18 mouse cellular contexts compared by ENCODE assay signal in the genomic region with DNA sequence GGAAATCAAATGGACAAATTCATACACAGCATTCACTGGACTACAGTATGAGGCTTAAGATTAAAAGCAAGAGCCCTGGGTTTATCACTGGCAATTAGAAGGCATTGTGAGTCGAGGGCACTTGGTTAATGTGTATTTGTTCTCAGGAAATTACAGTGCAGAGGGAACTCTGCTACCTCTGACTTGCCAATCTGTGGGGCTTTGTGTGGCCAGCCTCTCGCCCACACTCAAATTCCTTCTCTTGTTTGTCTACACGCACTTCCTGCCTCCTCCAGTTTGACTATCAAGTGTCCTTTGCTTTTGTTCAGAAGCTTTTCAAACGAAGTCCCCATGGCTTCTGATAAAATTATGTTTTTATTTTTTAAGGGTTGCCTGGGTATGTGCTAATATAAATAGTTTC.
DNase-seq lines count a peak whose midpoint lies in the region; ATAC-seq lines count a peak whose summit lies in the region.
"Had no signal": no experiment of that assay in that cellular context is flagged by ENCODE, and none has a peak within 500 bp of the region (broad histone marks: within the 10 kb centered on the region; RNA-seq: fewer than 3 reads in every experiment).

No protein-coding gene starts in this region.

- no peaks in the 10 kb centered on the region for H3K27me3 ChIP-seq in forebrain, embryonic 14.5 days (replicated peaks; ENCODE audit: control insufficient read depth, insufficient read depth, low read length)
- no peaks in the 10 kb centered on the region for H3K27me3 ChIP-seq in forebrain, embryonic 10.5 days (ENCODE audit: poor library complexity, severe bottlenecking)
- H3K27me3 ChIP-seq: embryonic facial prominence, embryonic 13.5 days; hindbrain, embryonic 13.5 days; liver, embryonic 15.5 days had no signal

- H3K4me2 ChIP-seq in forebrain, embryonic 14.5 days (ENCODE audit: low read length) = no peak overlapping the region
- H3K4me2 ChIP-seq: embryonic facial prominence, embryonic 13.5 days; hindbrain, embryonic 13.5 days; liver, embryonic 15.5 days had no signal

- DNase-seq in forebrain, embryonic 14.5 days (ENCODE audit: low spot score) = peak; percentile 14
- no peak for DNase-seq in forebrain, embryonic 10.5 days (ENCODE audit: extremely low spot score, low spot score)
- peak; percentile 3 for DNase-seq in right cerebral cortex, adult 18-20 months
- DNase-seq in right cerebral cortex, adult 2 months (ENCODE audit: low spot score in 2 of 2) = no peak
- peak; percentile 19 for DNase-seq in lung, postnatal 10 days
- DNase-seq in left cerebral cortex, postnatal 14 days (ENCODE audit: low spot score in 2 of 2) = no peak
- no peak for DNase-seq in adipocyte (ENCODE audit: low spot score)
- no peak for DNase-seq in thymus, postnatal 25 days
- DNase-seq: adrenal gland, adult 8-10 months; cerebellum, adult 11-12 months; cerebellum, postnatal 25 days; gastrocnemius, postnatal 36 days; heart, postnatal 10 days; kidney, postnatal 25 days; right cerebral cortex, postnatal 25 days had no signal

- no peaks in the 10 kb centered on the region for H3K9me3 ChIP-seq in forebrain, embryonic 14.5 days (replicated peaks; ENCODE audit: control insufficient read depth, low read length)
- H3K9me3 ChIP-seq in forebrain, embryonic 10.5 days = no peaks in the 10 kb centered on the region
- H3K9me3 ChIP-seq: embryonic facial prominence, embryonic 13.5 days; hindbrain, embryonic 13.5 days; liver, embryonic 15.5 days had no signal

- H3K36me3 ChIP-seq in forebrain, embryonic 14.5 days (ENCODE audit: control insufficient read depth, insufficient read depth, low read length) = no peaks in the 10 kb centered on the region
- H3K36me3 ChIP-seq in forebrain, embryonic 10.5 days (replicated peaks) = no peaks in the 10 kb centered on the region
- H3K36me3 ChIP-seq: embryonic facial prominence, embryonic 13.5 days; hindbrain, embryonic 13.5 days; liver, embryonic 15.5 days had no signal

- H3K4me1 ChIP-seq in forebrain, embryonic 14.5 days (ENCODE audit: control insufficient read depth, insufficient read depth, low read length) = no peaks in the 10 kb centered on the region
- H3K4me1 ChIP-seq in forebrain, embryonic 10.5 days = no peaks in the 10 kb centered on the region
- H3K4me1 ChIP-seq: embryonic facial prominence, embryonic 13.5 days; hindbrain, embryonic 13.5 days; liver, embryonic 15.5 days had no signal

- H3K9ac ChIP-seq in forebrain, embryonic 14.5 days (ENCODE audit: low read length) = no peak overlapping the region
- H3K9ac ChIP-seq: embryonic facial prominence, embryonic 13.5 days; hindbrain, embryonic 13.5 days; liver, embryonic 15.5 days had no signal

- ATAC-seq in forebrain, embryonic 14.5 days = peak; percentile 26; the same call in 1 of the 2 replicates

- no peak overlapping the region for H3K4me3 ChIP-seq in forebrain, embryonic 14.5 days (ENCODE audit: low read depth, low read length)
- H3K4me3 ChIP-seq in forebrain, embryonic 10.5 days = no peak overlapping the region
- H3K4me3 ChIP-seq: embryonic facial prominence, embryonic 13.5 days; hindbrain, embryonic 13.5 days; liver, embryonic 15.5 days had no signal

- 26% methylated on average over 4 of the region's 4 CpGs for WGBS in forebrain, embryonic 14.5 days
- 54% methylated on average over 4 of the region's 4 CpGs for WGBS in forebrain, embryonic 10.5 days

- intact Hi-C loops in left cerebral cortex, postnatal 14 days (cut with DNase I) = no loop called here

- no peak overlapping the region for H3K27ac ChIP-seq in forebrain, embryonic 14.5 days (ENCODE audit: low read depth, low read length)
- H3K27ac ChIP-seq in forebrain, embryonic 10.5 days = no peak overlapping the region
- H3K27ac ChIP-seq: embryonic facial prominence, embryonic 13.5 days; hindbrain, embryonic 13.5 days; liver, embryonic 15.5 days had no signal

Comparison
In these comparisons a context has a peak if more than half of its experiments do, and no peak if none do; other contexts are left out.
1. DNase-seq: peak in forebrain, embryonic 14.5 days (single experiment), right cerebral cortex, adult 18-20 months (single experiment) and lung, postnatal 10 days (single experiment); none in forebrain, embryonic 10.5 days (single experiment), right cerebral cortex, adult 2 months (0 of 2), left cerebral cortex, postnatal 14 days (0 of 2), adipocyte (single experiment) and thymus, postnatal 25 days (single experiment).